Mouse (Mus musculus) ovary, adult 2 months (tissue): ENCODE data around the gene Malrd1. TPM values are rescaled to one million over a fixed set of nuclear protein-coding genes. Genes with fewer than 3 reads are reported as not detected.

Experiments used
- polyA plus RNA-seq: library from polyadenylated mRNA; depleted of rRNA; stranded (reverse); fragments of >200 nt; gene quantifications from 2 replicates; pipeline ENCODE4 v1.2.3, GENCODE M21; 2012; rRNA removed

Gene Malrd1
- not detected in 2 replicates for polyA plus RNA-seq

DNA sequence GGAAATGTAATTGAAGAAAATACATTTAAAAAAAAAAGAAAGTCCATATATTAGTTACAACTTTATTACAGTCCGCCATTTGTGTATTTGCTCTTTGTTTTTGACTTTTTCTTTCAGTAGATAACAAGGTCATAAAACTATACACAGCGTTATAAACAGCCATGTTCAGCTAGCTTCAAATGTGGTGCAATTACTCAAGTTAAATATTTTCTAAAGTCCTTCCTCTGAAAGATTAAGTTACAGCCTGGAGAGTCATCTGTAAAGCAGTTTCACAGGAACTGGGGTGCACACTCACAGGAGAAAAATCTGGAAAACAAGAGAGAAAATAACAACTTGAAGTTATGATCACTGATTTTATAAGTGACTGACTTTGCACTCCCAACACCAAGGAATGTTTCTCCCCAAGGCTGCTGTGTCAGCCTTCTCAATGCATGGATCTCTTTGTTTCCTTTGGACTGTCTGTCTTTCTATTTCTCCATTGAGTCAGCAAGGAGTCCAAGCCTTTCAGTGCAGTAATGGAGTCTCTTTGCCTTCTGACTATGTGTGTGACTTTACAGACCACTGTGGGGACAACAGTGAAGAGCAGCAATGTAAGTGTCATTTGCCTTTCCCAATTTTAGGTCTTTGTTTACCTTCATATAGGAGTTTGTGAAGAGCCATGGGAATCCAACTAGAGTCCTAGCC lies at the start of gene Malrd1:
Malrd1 (plus strand) TSS at position 239 of the 684 bp plus-strand sequence.

